Mouse (Mus musculus) midbrain, embryonic 10.5 days (tissue): ENCODE measurements around the gene Gsdmc4. TPM values are rescaled to one million over a fixed set of nuclear protein-coding genes. Genes with fewer than 3 reads are reported as not detected.
"Not testable (repeated sequence)": the region's sequence is repeated elsewhere in the genome, so short reads cannot be mapped to it uniquely, and the experiment has no call there.

Source experiments
- DNase-seq: peaks from one replicate; pipeline ENCODE4 v3.0.0-alpha.2; 2017; ENCODE audit warnings: low spot score
- H3K27ac ChIP-seq: fragments of 300-500 bp; sonication (generic); replicated peaks from 2 replicates; pipeline ENCODE4 v1.5.1; 2016; ENCODE audit warnings: mild to moderate bottlenecking
- H3K27me3 ChIP-seq: fragments of 300-500 bp; sonication (generic); 2 replicates; pipeline ENCODE4 v1.6.1; 2016; ENCODE audit warnings: low read depth, mild to moderate bottlenecking; ENCODE audit not compliant: poor library complexity, severe bottlenecking
- H3K36me3 ChIP-seq: fragments of 300-500 bp; sonication (generic); 2 replicates; pipeline ENCODE4 v1.6.1; 2016; ENCODE audit warnings: mild to moderate bottlenecking, moderate library complexity
- H3K4me1 ChIP-seq: fragments of 300-500 bp; sonication (generic); 2 replicates; pipeline ENCODE4 v1.6.1; 2016
- H3K4me3 ChIP-seq: fragments of 300-500 bp; sonication (generic); 2 replicates; pipeline ENCODE4 v1.5.1; 2016; ENCODE audit warnings: mild to moderate bottlenecking, moderate library complexity
- H3K9me3 ChIP-seq: fragments of 300-500 bp; sonication (generic); replicated peaks from 2 replicates; pipeline ENCODE4 v1.6.1; 2016; ENCODE audit warnings: mild to moderate bottlenecking
- WGBS: fragments of 180-500 bp; shearing (Covaris S2); methylation state at CpG from one replicate; pipeline ENCODE4 v1.1.7; 2016; 5-methylcytosine and 5-hydroxymethylcytosine counted together
- polyA plus RNA-seq: library from polyadenylated mRNA; unstranded; fragments of >200 nt; fragmentation: Nextera tagmentation; extraction: Ambion mirVana; gene quantifications from 2 replicates; pipeline ENCODE4 v1.2.1, GENCODE M21; 2016

The Gsdmc4 gene
- polyA plus RNA-seq, result not detected in 2 replicates

- H3K4me3 ChIP-seq, DNase-seq, H3K27me3 ChIP-seq, H3K9me3 ChIP-seq, H3K36me3 ChIP-seq, H3K27ac ChIP-seq, H3K4me1 ChIP-seq: not testable (repeated sequence)
- WGBS, result 87% methylated on average over 2 of the region's 2 CpGs
These were observed at the start of gene Gsdmc4 for GRCm38 (mm10) chr15:63912197-63912596. TSS of gene Gsdmc4 (minus strand) at chr15:63912297.

GRCm38 (mm10) chr15:63960542-63960941 lies 48.4 kb upstream of the Gsdmc4 start:
- WGBS, result 96% methylated on average over 2 of the region's 2 CpGs
- H3K9me3 ChIP-seq, result no peaks in the 10 kb centered on the region
- no peaks in the 10 kb centered on the region for H3K4me1 ChIP-seq
- H3K27me3 ChIP-seq, result no peaks in the 10 kb centered on the region
- no peak overlapping the region for H3K4me3 ChIP-seq
- no peak overlapping the region for H3K27ac ChIP-seq
- DNase-seq, result no peak
- H3K36me3 ChIP-seq, result no peaks in the 10 kb centered on the region

GRCm38 (mm10) chr15:63957553-63957952 lies 45.5 kb upstream of the Gsdmc4 start:
- no peaks in the 10 kb centered on the region for H3K9me3 ChIP-seq
- H3K27ac ChIP-seq, result no peak overlapping the region
- DNase-seq, result no peak
- no peaks in the 10 kb centered on the region for H3K36me3 ChIP-seq
- no peaks in the 10 kb centered on the region for H3K27me3 ChIP-seq
- no peaks in the 10 kb centered on the region for H3K4me1 ChIP-seq
- H3K4me3 ChIP-seq, result no peak overlapping the region

GRCm38 (mm10) chr15:63953256-63953655 lies 41.2 kb upstream of the Gsdmc4 start:
- H3K36me3 ChIP-seq, result peaks cover 3% of the 10 kb centered on the region; the same call in 1 of the 2 replicates
- no peaks in the 10 kb centered on the region for H3K4me1 ChIP-seq
- DNase-seq, result no peak
- no peaks in the 10 kb centered on the region for H3K27me3 ChIP-seq
- 93% methylated on average over 4 of the region's 4 CpGs for WGBS
- H3K27ac ChIP-seq, result no peak overlapping the region
- no peaks in the 10 kb centered on the region for H3K9me3 ChIP-seq
- no peak overlapping the region for H3K4me3 ChIP-seq

GRCm38 (mm10) chr15:63941221-63941620 lies 29.1 kb upstream of the Gsdmc4 start:
- peaks cover 60% of the 10 kb centered on the region for H3K36me3 ChIP-seq
- no peaks in the 10 kb centered on the region for H3K9me3 ChIP-seq
- no peaks in the 10 kb centered on the region for H3K27me3 ChIP-seq
- WGBS, result 97% methylated on average over 1 of the region's 1 CpGs
- no peak overlapping the region for H3K4me3 ChIP-seq
- no peaks in the 10 kb centered on the region for H3K4me1 ChIP-seq
- no peak overlapping the region for H3K27ac ChIP-seq
- no peak for DNase-seq

GRCm38 (mm10) chr15:63932656-63933055 lies 20.6 kb upstream of the Gsdmc4 start:
- DNase-seq, result no peak
- no peaks in the 10 kb centered on the region for H3K9me3 ChIP-seq
- H3K4me3 ChIP-seq, result no peak overlapping the region
- no peaks in the 10 kb centered on the region for H3K4me1 ChIP-seq
- H3K36me3 ChIP-seq, result peaks cover 83% of the 10 kb centered on the region
- 87% methylated on average over 1 of the region's 1 CpGs for WGBS
- H3K27me3 ChIP-seq, result no peaks in the 10 kb centered on the region
- no peak overlapping the region for H3K27ac ChIP-seq

GRCm38 (mm10) chr15:63931404-63931803 lies 19.3 kb upstream of the Gsdmc4 start:
- no peak for DNase-seq
- no peak overlapping the region for H3K27ac ChIP-seq
- no peaks in the 10 kb centered on the region for H3K4me1 ChIP-seq
- H3K9me3 ChIP-seq, result no peaks in the 10 kb centered on the region
- H3K36me3 ChIP-seq, result peaks cover 72% of the 10 kb centered on the region
- 100% methylated on average over 1 of the region's 1 CpGs for WGBS
- H3K4me3 ChIP-seq, result no peak overlapping the region
- H3K27me3 ChIP-seq, result no peaks in the 10 kb centered on the region

- 93% methylated on average over 18 of the region's 18 CpGs for WGBS
- H3K27ac ChIP-seq, result no peak overlapping the region
- H3K4me1 ChIP-seq, result no peaks in the 10 kb centered on the region
- H3K9me3 ChIP-seq, result no peaks in the 10 kb centered on the region
- H3K36me3 ChIP-seq, result peaks cover 65% of the 10 kb centered on the region
- no peak for DNase-seq
- H3K4me3 ChIP-seq, result no peak overlapping the region
- H3K27me3 ChIP-seq, result no peaks in the 10 kb centered on the region
These were observed 18.3 kb upstream of the Gsdmc4 start for GRCm38 (mm10) chr15:63930107-63931041.

- H3K9me3 ChIP-seq, result no peaks in the 10 kb centered on the region
- no peaks in the 10 kb centered on the region for H3K4me1 ChIP-seq
- peaks cover 30% of the 10 kb centered on the region for H3K36me3 ChIP-seq
- no peak overlapping the region for H3K27ac ChIP-seq
- DNase-seq, result no peak
- H3K4me3 ChIP-seq, result no peak overlapping the region
- no peaks in the 10 kb centered on the region for H3K27me3 ChIP-seq
- WGBS, result 93% methylated on average over 3 of the region's 3 CpGs
These were observed 14.1 kb upstream of the Gsdmc4 start for GRCm38 (mm10) chr15:63926201-63926600.

- Histone ChIP-seq H3K36me3 (peaks cover 13% of the 10 kb centered on the region), H3K27ac (no peak overlapping the region), H3K27me3 (no peaks in the 10 kb centered on the region), H3K9me3 (no peaks in the 10 kb centered on the region), H3K4me3 (no peak overlapping the region), H3K4me1 (no peaks in the 10 kb centered on the region)
- DNase-seq, result no peak
- 95% methylated on average over 1 of the region's 1 CpGs for WGBS
These were observed 12.4 kb upstream of the Gsdmc4 start for GRCm38 (mm10) chr15:63924484-63924883.

GRCm38 (mm10) chr15:63921618-63922017 lies 9.5 kb upstream of the Gsdmc4 start:
- not testable (repeated sequence) for H3K4me1 ChIP-seq, H3K27ac ChIP-seq, H3K36me3 ChIP-seq, H3K4me3 ChIP-seq, DNase-seq, H3K27me3 ChIP-seq, H3K9me3 ChIP-seq
- WGBS, result 79% methylated on average over 3 of the region's 5 CpGs

GRCm38 (mm10) chr15:63919728-63920127 lies 7.6 kb upstream of the Gsdmc4 start:
- H3K36me3 ChIP-seq, H3K9me3 ChIP-seq, H3K4me3 ChIP-seq, H3K4me1 ChIP-seq, H3K27ac ChIP-seq, DNase-seq, H3K27me3 ChIP-seq: not testable (repeated sequence)
- 87% methylated on average over 2 of the region's 2 CpGs for WGBS

GRCm38 (mm10) chr15:63916584-63916983 lies 4.5 kb upstream of the Gsdmc4 start:
- not testable (repeated sequence) for DNase-seq
- WGBS, result 87% methylated on average over 4 of the region's 4 CpGs

More at GRCm38 (mm10) chr15:63916584-63916983, 4.5 kb upstream of the Gsdmc4 start:
- not testable (repeated sequence) for H3K9me3 ChIP-seq, H3K4me1 ChIP-seq, H3K27ac ChIP-seq, H3K36me3 ChIP-seq, H3K27me3 ChIP-seq, H3K4me3 ChIP-seq
